Mouse (Mus musculus) CD4-positive, CD25-positive, alpha-beta regulatory T cell, adult 4 months (primary cell): ENCODE measurements around the gene Rfx2. TPM values are rescaled to one million over a fixed set of nuclear protein-coding genes. Genes with fewer than 3 reads are reported as not detected.
A peak's percentile ranks its signal among the peaks of the same experiment; 100 is the strongest.

Experiments used
- ATAC-seq: one replicate; pipeline ENCODE4 v1.8.0; 2017
- polyA plus RNA-seq, 2 experiments: library from polyadenylated mRNA; unstranded; fragments of 100-300 nt; shearing (Covaris generic); gene quantifications; one replicate each; pipeline ENCODE4 v1.2.1; 2017

Rfx2 gene
- polyA plus RNA-seq, 2 experiments from 2014 or later: 1.2 to 2.1 TPM

DNA sequence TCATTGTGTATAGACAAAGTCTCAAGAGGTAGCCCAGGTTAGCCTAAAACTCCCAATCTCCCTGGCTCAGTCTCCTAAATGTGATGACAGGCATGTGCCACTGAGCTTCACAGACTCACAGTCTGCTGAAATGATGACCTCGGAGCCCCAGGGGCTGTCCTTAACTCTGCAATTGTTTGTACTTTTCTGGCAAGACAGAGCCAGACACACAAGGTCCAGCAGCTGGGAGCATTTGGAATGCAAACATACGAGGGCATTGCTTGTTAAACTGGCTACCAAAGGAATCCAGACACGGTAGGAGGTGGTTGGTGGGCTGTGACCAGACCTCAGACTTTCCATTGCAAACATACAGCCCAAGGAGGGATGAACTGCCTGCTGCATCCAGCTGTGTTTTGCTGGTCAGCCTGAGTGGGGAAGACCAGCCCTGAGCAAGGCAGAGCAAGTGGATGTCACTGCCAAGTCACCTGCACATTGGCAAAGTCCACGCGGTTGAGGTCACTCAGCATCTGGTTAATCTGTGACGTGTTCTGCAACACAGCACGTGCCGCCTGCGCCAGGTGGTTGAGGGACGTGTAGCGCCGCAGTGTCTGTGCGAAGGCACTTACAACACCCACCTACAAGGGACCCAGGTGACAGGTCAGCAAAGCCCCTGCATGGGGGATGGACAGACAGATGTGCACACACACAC is 50.4 kb downstream of the Rfx2 start:
- no peak for ATAC-seq

DNA sequence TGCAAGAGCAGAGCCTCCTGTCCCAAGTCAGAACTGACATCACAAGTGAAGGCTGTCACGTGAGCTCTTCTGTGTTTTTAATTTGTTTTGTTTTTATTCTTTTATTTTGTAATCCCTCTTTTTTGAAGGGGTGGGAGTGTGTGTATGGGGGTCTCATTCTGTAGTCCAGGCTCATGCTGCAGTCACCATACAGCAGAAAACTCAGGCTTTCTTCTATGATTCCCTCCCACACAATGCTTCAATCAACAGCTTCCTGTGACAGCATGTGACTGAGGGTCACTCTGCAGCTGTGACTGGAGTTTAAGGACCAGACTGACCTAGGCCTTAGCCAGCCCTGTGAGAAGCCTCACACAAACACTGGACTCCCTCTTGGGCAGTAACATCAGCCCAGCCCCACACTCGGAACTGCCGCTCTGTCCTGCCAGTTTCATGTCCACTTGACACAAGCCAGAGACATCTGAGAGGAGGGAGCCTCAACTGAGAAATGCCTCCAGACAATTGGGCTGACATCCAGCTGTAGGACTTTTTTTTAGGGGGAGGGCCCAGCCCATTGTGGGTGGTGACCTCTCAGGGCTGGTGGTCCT is 51.9 kb downstream of the Rfx2 start:
- no peak for ATAC-seq

DNA sequence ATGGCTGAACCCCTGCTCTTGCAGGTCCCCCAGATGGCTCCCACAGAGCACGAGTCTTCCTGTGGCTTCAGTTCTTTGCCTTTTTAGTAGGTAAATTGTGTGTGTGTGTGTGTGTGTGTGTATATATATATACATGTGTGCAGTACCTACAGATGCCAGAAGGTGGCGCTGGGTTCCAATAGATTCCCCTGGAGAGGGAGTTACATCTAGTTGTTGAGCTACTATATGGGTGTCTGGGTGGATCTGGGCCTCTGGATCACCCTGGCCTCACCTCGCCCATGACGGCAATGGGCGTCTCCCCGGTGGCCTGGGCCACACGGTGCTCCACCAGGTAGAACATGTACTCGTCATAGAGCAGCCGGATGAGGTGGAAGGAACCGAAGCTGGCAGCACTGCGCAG is 53.2 kb downstream of the Rfx2 start:
- no peak for ATAC-seq

DNA sequence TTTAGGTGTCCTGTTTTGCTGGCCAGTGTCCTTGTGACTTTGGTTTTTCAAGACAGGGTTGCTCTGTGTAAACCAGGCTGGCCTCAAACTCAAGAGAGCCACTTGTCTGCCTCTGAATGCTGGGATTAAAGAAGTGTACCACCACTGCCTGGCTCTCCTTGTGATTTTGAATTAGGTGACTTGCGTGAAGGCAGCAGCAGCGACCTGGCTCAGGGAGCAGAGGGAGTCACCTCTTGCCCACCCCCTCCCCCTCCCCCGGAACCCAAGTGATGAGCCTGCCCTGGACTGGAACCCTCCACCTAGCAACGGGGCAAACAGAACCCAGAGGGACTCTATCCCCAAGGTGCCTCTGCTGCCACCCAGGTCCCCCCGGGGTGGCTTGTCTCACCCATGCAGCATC is 60.9 kb downstream of the Rfx2 start, which contains the start of gene Prr22:
Prr22 (plus strand) TSS at position 301 of the 400 bp plus-strand sequence.
- ATAC-seq: no peak

DNA sequence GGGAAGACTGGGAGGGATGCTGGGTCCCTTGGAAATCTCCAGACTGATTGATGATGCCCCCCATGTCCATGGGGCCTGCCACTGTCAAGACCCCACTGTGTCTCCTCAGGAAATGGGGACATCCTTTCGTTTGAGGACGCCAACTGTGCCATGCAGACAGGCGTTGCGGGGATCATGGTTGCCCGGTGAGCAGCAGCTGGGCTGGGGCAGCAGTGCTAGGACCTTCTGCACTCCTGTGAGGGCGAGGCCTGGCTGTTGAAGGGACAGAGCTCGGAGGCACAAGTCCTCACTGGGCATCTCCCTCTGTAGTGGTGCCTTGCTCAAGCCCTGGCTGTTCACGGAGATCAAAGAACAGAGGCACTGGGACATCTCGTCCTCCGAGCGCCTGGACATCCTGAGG is 61.9 kb downstream of the Rfx2 start:
- no peak for ATAC-seq

DNA sequence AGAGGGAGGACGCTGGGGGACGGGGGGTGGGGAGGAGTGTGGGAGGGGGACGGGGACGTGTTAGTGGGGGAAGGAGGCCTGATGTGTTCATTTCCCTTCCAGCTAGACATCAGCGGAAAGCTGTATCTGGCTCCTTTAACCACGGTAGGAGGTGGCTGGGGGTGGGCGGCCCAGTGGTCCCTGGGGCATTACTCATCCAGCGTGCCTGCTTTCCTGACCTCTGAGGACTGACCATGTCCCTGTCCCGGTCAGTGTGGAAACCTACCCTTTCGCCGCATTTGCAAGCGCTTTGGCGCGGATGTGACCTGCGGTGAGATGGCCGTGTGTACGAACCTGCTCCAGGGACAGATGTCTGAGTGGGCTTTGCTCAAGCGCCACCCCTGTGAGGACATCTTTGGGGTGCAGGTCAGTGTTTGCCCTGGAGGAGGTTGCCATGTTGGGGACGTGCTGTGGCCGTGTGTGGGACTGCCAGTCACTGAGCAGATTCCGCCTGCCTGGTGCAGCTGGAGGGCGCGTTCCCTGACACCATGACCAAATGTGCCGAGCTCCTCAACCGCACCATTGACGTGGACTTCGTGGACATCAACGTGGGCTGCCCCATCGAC is 63.2 kb downstream of the Rfx2 start:
- no peak for ATAC-seq

DNA sequence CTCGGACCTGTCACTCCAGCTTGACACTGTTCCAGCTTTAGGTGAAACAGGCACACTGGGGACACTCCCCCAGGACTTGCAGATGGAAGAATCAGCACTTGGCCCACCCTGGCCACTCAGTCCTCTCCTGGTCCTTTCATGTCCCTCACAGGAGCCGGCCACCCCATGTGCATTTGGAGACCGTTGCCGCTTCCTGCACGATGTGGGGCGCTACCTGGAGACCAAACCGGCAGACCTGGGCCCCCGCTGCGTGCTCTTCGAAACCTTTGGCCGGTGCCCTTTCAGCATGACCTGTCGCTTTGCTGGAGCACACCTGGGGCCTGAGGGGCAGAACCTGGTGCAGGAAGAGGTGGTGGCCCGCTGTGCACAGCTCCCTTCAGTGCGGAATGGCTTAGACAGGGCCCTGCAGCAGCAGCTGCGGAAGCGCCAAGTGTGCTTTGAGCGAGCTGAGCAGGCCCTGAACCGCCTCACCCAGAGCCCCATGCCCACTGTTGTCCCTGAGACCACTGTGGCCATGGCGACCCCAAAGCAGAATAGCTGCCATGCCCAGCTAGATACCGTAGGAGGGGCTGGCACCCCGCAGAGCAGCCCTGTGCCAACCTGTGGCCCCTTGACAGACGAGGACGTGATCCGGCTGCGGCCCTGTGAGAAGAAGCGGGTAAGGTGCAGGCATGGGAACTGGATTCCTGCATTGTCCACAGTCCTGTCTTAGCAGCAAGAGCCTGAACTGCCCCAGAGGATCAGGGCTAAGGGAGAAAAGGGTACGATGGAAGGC is 64.0 kb downstream of the Rfx2 start:
- no peak for ATAC-seq

DNA sequence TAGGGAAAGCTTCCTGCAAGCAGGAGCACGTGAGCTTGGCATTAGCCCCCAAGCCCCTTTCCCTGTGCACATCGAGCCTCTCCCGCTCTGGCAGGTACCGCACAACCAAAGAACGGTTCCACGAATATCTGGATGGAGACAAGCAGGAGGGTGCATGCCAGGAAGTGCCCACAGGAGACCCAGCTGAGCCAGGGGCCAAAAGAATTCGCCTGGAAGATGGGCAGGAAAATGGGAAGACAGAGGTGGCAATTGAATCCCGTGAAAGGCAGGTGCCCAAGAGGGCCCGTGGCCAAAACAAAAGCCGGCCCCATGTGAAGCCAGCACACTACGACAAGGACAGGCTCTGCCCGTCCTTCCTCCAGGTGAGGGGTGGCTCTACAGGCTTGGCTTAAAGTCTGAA is 65.4 kb downstream of the Rfx2 start:
- ATAC-seq: no peak

DNA sequence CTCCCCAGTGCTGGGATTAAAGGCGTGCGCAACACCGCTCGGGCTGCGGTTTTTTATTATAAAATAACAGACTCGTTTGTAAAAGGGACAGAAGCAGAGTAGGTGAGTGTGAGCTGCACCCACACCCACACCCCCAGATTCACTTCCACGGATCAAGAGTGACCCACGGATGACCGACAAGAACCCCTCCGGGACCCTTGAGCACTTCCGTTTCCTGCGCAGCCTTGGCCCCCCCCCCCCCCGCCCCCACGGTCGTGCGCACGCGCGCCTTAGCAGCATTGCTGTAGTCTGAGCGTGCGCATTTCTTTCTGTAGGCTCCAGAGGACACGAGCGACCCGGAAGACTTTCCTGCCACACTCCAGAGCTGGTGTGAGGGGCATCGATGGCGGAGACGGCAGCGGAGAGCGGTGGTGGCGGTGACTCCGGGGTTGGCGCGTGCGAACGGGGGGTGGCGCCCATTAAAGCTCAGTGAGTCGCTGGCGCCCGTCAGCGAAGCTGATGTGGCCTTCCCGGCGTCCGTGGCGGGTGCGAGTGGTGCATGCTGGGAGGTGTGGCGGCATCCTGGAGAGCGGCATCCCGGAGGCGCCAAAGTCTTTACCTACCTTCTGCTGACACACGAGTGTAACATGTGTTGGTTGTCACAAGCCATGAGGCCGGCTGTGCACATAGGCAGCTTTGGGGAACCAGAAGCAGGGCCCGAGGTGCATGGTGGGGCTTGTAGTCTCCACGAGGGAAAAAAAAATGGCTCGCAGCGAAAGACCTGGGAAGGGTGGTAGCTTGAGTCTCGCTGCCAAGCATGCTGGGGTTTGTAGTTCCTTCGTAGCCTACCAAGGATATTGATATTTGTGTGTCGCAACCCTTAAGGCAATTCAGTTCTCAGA is 66.1 kb downstream of the Rfx2 start, which contains the start of gene Dus3l:
Dus3l (plus strand) TSS at position 284 of the 881 bp plus-strand sequence.
- ATAC-seq: peak; percentile 84

DNA sequence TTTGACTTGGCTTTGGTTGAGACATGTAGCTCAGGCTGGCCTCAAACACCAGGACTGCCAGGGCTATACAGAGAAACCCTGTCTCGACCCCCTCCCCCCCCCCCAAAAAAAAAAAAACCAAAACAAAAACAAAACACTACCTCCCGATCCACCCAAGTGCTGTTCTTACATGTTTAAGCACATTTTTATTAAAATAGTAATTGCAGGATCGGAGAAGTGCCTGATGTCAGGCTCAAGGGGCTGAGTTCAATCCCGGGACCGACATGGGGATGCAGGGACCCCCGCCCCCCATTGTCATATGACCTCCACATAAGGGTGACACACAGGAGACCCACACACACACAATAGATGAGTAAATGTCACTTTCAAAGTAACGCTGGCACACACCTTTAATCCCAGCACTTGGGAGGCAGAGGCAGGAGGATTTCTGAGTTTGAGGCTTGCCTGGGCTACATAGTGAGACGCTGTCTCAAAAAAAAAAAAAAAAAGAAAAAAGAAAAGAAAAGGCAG is 67.0 kb downstream of the Rfx2 start:
- no peak for ATAC-seq

DNA sequence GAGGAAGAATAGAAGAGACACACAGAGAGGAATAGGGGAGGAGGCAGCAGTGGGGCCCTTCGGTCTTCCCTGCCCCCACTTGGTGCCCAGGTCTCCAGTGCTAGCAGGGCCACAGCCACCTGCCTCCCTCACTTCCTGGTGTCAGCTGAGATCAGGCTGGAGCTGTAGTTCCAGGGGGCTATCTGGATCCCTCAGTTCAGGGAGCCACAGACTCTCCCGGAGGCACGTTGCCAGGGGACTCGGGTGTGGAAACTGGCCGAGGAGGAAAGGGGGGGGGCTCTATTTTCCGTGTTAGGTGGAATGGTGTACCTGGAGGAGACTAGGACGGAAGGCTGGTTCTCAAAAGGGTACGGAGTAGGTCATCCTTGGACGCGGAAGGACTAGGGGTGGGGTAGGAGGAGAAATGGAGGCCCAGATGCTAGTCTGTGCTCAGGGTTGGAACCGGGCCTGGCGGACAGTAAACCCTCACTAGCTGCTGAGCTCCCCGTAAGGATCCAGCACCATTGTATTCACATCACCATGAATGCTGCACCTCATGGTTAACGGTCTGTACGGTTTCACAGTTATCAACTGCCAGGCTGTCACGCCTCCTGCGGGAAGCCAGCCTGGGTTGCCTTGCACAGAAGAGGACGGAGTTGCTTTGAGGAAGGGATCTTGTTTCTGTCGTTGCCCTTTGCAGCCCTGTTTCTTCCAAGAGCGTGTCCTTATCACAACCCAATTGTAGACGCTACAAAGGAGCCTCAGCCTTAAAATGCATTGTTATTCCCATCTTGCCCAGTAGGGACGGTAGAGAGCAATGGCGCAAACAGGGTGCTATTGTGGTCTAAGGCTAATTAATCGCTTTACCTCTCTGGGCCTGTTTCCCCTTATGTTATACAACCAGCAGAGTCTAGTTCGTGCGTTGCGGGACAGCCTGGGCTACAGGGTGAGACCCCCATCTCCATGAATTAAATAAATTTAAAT is 67.8 kb downstream of the Rfx2 start:
- ATAC-seq: peak; percentile 37

DNA sequence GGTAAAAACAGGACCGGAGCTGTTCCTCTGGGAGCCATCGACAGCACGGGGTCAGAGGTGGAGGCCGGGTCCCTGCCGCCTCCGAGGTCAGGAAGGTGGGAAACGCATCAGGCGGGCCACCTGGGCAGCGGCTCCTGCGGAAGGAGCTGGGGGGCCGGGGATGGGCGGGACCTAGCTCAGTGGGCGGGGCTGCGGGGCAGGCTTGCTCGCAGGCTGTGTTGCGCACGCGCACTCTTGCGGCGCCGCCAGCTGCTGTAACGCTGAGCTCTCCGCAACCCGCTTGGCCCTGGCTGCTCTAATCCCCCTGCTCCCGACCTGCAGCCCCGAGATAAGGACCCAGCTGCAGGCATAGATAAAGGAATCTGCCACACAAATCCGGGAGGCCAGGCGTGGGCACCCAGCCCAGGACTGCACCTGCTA is 68.8 kb downstream of the Rfx2 start:
- ATAC-seq: peak; percentile 33

DNA sequence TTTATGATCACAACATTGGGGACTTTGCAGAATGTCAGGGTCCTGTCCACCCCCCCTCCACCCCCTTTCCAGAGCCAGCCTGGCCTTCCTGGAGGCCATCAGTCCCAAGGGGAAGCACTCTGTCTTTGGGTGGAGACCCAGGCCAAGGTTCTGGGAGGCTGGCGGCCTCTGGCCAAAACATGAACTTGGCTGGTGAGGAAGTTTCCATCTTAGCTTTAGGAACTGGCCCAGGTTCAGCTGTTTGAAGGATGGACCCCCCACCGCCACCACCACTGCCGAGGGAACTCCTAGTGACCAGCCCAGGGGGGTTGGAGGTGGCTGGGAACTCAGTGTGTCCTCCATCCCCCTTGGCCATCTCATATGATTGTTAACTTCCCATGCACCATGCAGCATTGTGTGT is 69.7 kb downstream of the Rfx2 start:
- no peak for ATAC-seq

DNA sequence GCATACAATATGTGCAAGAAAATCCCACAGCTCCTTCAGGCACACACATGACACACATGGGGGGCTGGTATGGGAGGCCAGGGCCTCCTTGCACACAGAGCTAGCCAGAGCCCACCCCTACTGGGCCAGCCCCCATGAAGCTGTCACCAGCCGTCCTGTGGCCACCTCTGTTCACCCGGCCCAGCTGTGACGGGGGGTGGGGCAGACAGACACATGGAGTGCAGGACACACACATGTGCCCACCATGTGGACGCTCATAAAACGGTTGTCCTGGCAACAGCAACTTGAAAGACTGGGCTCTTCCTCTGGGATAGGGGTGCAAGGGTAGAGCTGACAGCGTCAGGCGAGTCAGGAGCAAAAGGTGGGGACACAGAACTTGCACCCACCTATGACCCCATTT is 71.6 kb downstream of the Rfx2 start:
- ATAC-seq: no peak

DNA sequence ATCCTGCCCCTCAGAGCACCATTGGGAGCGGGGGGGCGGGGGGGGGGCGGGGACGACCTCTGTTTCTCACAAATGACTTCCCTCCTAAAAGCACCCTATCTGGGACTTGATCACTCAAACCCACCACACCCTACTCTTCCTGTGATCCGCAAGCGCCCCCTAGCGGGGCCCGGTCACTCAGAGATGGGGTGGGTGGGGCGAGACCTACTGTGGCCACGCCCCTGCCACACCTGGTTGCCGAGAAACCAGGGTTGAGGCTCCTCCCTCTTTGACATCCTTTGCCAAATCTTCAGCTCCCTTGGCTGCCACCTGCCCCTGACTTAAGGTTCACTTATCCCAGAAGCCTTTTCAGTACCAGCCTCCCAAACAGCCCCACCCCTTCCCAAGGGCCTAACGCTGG is 72.7 kb downstream of the Rfx2 start:
- ATAC-seq: peak; percentile 50

DNA sequence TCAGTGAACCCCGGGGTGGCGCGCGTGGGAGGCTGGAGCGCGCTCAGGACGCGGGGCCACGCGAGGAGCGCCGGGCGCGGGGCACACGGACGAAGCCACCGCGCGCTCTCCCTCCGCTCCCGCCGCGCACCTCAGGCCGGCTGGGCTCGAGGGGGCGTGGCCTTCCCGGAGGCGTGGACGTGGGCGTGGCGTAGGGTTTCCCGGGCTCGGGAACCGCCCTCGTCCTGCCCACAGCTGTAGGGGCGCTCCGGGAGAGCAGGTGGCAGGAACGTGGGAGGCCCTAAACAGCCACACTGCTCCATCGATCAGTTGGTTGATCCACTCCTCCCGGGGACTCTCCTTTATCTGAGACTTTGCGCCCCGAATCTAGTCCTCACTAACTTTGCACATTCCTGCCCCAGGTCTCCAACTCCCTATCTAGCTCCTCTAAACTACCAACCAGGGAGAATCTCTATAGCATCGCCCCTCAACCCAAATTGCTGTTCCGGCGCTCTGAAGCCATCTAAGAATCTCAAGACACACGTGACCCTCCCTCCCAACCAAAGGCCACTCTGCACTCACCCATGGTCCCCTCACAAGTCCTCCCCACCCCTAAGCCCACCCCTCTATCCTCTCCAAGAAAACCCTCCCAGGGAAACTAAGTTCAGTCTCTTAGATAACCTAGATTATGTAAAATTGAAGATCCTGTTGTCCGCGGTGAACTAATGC is 73.2 kb downstream of the Rfx2 start, which contains the start of gene Nrtn:
Nrtn (minus strand) TSS at position 115 of the 708 bp plus-strand sequence.
- ATAC-seq: no peak

DNA sequence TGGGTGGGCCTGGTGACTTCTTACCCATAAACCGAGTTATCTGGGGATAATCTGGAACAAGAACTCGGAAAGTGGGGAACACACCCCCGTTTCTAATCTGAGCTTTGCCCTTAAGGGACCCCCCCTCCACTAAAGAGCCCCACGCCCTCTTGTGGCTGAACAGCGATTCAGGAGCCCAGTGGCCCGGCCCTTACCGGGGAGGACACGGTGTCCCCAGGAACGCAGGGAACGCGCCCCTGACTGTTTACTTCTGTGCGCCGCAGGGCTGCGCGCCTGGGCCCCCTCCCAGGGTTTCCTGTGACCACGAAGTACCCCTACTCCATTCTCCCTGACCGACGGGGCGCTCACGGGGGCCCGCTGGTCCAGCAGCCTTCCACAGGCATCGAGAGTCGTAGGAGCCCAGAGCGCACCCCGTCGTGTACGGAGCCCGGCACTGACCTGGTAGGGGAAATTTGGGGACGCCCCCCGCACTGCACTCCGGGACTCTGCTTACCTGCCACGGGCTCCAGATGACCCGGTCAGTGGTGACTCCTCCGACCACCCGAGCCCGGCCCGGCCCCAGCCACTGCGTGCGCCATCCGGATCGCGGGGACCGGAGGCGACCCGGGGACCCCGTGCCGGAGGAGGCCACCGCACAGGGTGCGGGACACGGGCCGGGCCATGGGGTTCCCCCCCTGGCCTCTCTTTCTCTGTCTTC is 74.0 kb downstream of the Rfx2 start:
- ATAC-seq: no peak

DNA sequence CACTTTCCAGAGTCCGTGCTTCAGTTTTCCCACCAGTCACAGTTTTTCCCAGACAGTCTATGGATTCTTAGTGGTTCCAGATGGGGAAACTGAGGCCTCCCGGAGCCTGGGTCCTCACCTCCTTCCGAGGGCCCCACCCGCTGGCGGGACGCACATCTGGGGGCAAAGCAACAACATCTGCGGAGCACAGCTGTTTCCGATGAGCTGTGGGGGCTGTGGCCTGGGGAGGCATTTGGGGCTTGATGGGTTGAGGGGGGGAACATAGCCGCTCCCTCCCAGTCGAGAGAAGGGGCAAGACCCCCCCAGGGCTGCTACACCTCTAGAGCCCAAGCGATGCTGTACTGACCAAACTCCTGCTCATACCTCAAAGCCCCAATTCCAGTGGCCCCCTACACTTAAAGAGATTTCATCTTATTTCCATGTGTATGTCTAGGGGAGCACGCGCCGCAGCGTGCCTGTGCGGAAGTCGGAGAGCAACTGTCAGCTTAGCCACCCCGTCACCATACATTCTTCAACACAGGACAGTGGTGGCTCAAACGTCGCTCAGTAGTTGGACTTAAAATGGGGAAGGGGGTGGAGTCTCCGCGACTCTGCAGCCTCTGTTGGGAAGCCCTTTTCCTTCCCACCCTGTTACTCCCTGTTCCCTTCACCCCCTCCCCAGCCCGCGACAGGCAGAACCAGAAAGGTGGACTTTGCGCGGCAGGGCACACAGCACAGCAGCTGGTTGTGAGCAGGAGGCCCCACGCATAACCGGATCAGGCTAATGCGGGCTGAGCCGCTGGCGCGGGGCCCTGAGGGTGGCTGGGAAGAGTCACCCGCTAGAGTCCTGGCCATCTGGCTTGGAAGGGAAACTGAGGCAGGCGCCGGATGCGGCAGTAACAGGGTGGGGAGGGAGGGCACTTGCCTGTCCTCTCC is 76.3 kb downstream of the Rfx2 start:
- ATAC-seq: no peak
